Mouse (Mus musculus) ES-E14 (cell line): ENCODE results near the gene Vwf.

Experiments
- CHD2 ChIP-seq: IDR thresholded peaks from 2 replicates; pipeline ENCODE4 v1.6.1; 2014; ENCODE audit warnings: mild to moderate bottlenecking, low read depth, low read length, inconsistent platforms
- ZC3H11A ChIP-seq: IDR thresholded peaks from 2 replicates; pipeline ENCODE4 v1.6.1; 2012; ENCODE audit warnings: low read depth, mild to moderate bottlenecking, inconsistent platforms, low read length, borderline replicate concordance

GRCm38 (mm10) chr6:125528614-125529200 lies 17.9 kb upstream of the Vwf start:
- TF ChIP-seq CHD2 = no peak
- TF ChIP-seq ZC3H11A = no peak
